Mouse (Mus musculus) limb, embryonic 13.5 days (tissue): Measurements from ENCODE around the gene Gpr156. TPM values are rescaled to one million over a fixed set of nuclear protein-coding genes. Genes with fewer than 3 reads are reported as not detected.

Experiments used
- ATAC-seq: fragments of 200-750 bp; cut with Nextera tagmentation; 2 replicates; pipeline ENCODE4 v1.8.0; 2017; ENCODE audit warnings: low read depth, moderate number of reproducible peaks, moderate TSS enrichment; ENCODE audit not compliant: low FRiP score
- H3K27ac ChIP-seq: fragments of 300-500 bp; sonication (generic); 2 replicates; pipeline ENCODE4 v1.5.1; 2015; ENCODE audit warnings: inconsistent platforms, mild to moderate bottlenecking, moderate library complexity
- H3K27me3 ChIP-seq: fragments of 300-500 bp; sonication (generic); 2 replicates; pipeline ENCODE4 v1.6.1; 2015; ENCODE audit warnings: mild to moderate bottlenecking, inconsistent platforms
- H3K36me3 ChIP-seq: fragments of 300-500 bp; sonication (generic); 2 replicates; pipeline ENCODE4 v1.6.1; 2015; ENCODE audit warnings: inconsistent platforms, mild to moderate bottlenecking, moderate library complexity
- H3K4me1 ChIP-seq: fragments of 300-500 bp; sonication (generic); 2 replicates; pipeline ENCODE4 v1.6.1; 2015; ENCODE audit warnings: inconsistent platforms
- H3K4me2 ChIP-seq: fragments of 300-500 bp; sonication (generic); replicated peaks from 2 replicates; pipeline ENCODE4 v1.6.1; 2015; ENCODE audit warnings: inconsistent platforms, mild to moderate bottlenecking, moderate library complexity
- H3K4me3 ChIP-seq: fragments of 300-500 bp; sonication (generic); 2 replicates; pipeline ENCODE4 v1.5.1; 2015; ENCODE audit warnings: moderate library complexity, mild to moderate bottlenecking, inconsistent platforms
- H3K9ac ChIP-seq: fragments of 300-500 bp; sonication (generic); 2 replicates; pipeline ENCODE4 v1.6.1; 2015; ENCODE audit warnings: mild to moderate bottlenecking, inconsistent platforms
- H3K9me3 ChIP-seq: fragments of 300-500 bp; sonication (generic); 2 replicates; pipeline ENCODE4 v1.6.1; 2016; ENCODE audit warnings: inconsistent platforms
- WGBS: fragments of 180-500 bp; shearing (Covaris S2); methylation state at CpG from one replicate; pipeline ENCODE4 v1.1.7; 2015; 5-methylcytosine and 5-hydroxymethylcytosine counted together
- polyA plus RNA-seq: library from polyadenylated mRNA; unstranded; fragments of >200 nt; fragmentation: Nextera tagmentation; extraction: Ambion mirVana; gene quantifications from 2 replicates; pipeline ENCODE4 v1.2.1, GENCODE M21; 2015

Gene Gpr156
- polyA plus RNA-seq: 0.88 and 0.95 TPM in 2 replicates

GRCm38 (mm10) chr16:37916138-37916817 is at the start of gene Gpr156:
TSS of gene Gpr156 (plus strand) at chr16:37916496.
- peak; percentile 68; the same call in 1 of the 2 replicates for ATAC-seq
- Histone ChIP-seq H3K4me1 (peaks cover 14% of the 10 kb centered on the region; the same call in 1 of the 2 replicates), H3K4me2 (peak within 1 kb of the TSS; percentile 91), H3K27me3 (peaks cover 17% of the 10 kb centered on the region), H3K9me3 (0 out of 2 replicates have a peak, but pooled peaks cover under 1% of the 10 kb centered on the region), H3K36me3 (no peaks in the 10 kb centered on the region), H3K9ac (peak within 1 kb of the TSS; percentile 67), H3K27ac (no peak within 1 kb of the TSS), H3K4me3 (peak within 1 kb of the TSS; percentile 56)
- 2% methylated on average over 53 of the region's 53 CpGs for WGBS

GRCm38 (mm10) chr16:37867791-37868505 is 48.3 kb upstream of the Gpr156 start, which contains the start of gene Lrrc58:
TSS of gene Lrrc58 (plus strand) at chr16:37868389.
- Histone ChIP-seq H3K36me3 (0 out of 2 replicates have a peak, but pooled peaks cover 6% of the 10 kb centered on the region), H3K9ac (peak within 1 kb of the TSS; percentile 98), H3K27me3 (no peaks in the 10 kb centered on the region), H3K9me3 (no peaks in the 10 kb centered on the region), H3K4me1 (peaks cover 21% of the 10 kb centered on the region), H3K27ac (peak within 1 kb of the TSS; percentile 98), H3K4me2 (peak within 1 kb of the TSS; percentile 70), H3K4me3 (peak within 1 kb of the TSS; percentile 98)
- peak; percentile 94 for ATAC-seq
- WGBS: under 1% methylated on average over 73 of the region's 86 CpGs

GRCm38 (mm10) chr16:37868506-37869469 is 47.5 kb upstream of the Gpr156 start:
- H3K4me1 ChIP-seq: peaks cover 21% of the 10 kb centered on the region
- peak overlapping the region; percentile 98 for H3K4me3 ChIP-seq
- under 1% methylated on average over 84 of the region's 87 CpGs for WGBS
- H3K4me2 ChIP-seq: peak overlapping the region; percentile 70
- peak; percentile 75 for ATAC-seq
- H3K27me3 ChIP-seq: no peaks in the 10 kb centered on the region
- H3K36me3 ChIP-seq: 0 out of 2 replicates have a peak, but pooled peaks cover 6% of the 10 kb centered on the region
- H3K9me3 ChIP-seq: no peaks in the 10 kb centered on the region
- H3K9ac ChIP-seq: peak overlapping the region; percentile 98
- peak overlapping the region; percentile 98 for H3K27ac ChIP-seq

GRCm38 (mm10) chr16:37869470-37870231 is 46.6 kb upstream of the Gpr156 start:
- peak overlapping the region; percentile 98 for H3K4me3 ChIP-seq
- H3K36me3 ChIP-seq: 0 out of 2 replicates have a peak, but pooled peaks cover 6% of the 10 kb centered on the region
- peak overlapping the region; percentile 70 for H3K4me2 ChIP-seq
- peak overlapping the region; percentile 98 for H3K9ac ChIP-seq
- H3K27me3 ChIP-seq: no peaks in the 10 kb centered on the region
- 36% methylated on average over 4 of the region's 4 CpGs for WGBS
- no peaks in the 10 kb centered on the region for H3K9me3 ChIP-seq
- ATAC-seq: no peak
- H3K27ac ChIP-seq: peak overlapping the region; percentile 98; the same call in 1 of the 2 replicates
- peaks cover 21% of the 10 kb centered on the region for H3K4me1 ChIP-seq

- Histone ChIP-seq H3K27ac (no peak overlapping the region), H3K4me2 (peak overlapping the region; percentile 24), H3K36me3 (0 out of 2 replicates have a peak, but pooled peaks cover 6% of the 10 kb centered on the region), H3K4me1 (peaks cover 21% of the 10 kb centered on the region), H3K4me3 (no peak overlapping the region), H3K27me3 (no peaks in the 10 kb centered on the region), H3K9me3 (no peaks in the 10 kb centered on the region), H3K9ac (no peak overlapping the region)
- ATAC-seq: no peak
- WGBS: 81% methylated on average over 4 of the region's 4 CpGs
Observed at GRCm38 (mm10) chr16:37871112-37871715, 45.1 kb upstream of the Gpr156 start.

- H3K9me3 ChIP-seq: no peaks in the 10 kb centered on the region
- H3K4me2 ChIP-seq: no peak overlapping the region
- no peak overlapping the region for H3K27ac ChIP-seq
- 91% methylated on average over 4 of the region's 4 CpGs for WGBS
- H3K9ac ChIP-seq: no peak overlapping the region
- peaks cover 34% of the 10 kb centered on the region for H3K36me3 ChIP-seq
- H3K4me3 ChIP-seq: no peak overlapping the region
- no peaks in the 10 kb centered on the region for H3K27me3 ChIP-seq
- ATAC-seq: no peak
- H3K4me1 ChIP-seq: peaks cover 29% of the 10 kb centered on the region
Observed at GRCm38 (mm10) chr16:37874501-37875235, 41.6 kb upstream of the Gpr156 start.

- WGBS: 97% methylated on average over 3 of the region's 3 CpGs
- H3K9ac ChIP-seq: no peak overlapping the region
- no peaks in the 10 kb centered on the region for H3K9me3 ChIP-seq
- no peak overlapping the region for H3K4me2 ChIP-seq
- peaks cover 10% of the 10 kb centered on the region; the same call in 1 of the 2 replicates for H3K4me1 ChIP-seq
- H3K27ac ChIP-seq: no peak overlapping the region
- H3K4me3 ChIP-seq: no peak overlapping the region
- ATAC-seq: no peak
- H3K36me3 ChIP-seq: peaks cover 55% of the 10 kb centered on the region
- no peaks in the 10 kb centered on the region for H3K27me3 ChIP-seq
Observed at GRCm38 (mm10) chr16:37877406-37877805, 38.9 kb upstream of the Gpr156 start.

GRCm38 (mm10) chr16:37878951-37879505 is 37.3 kb upstream of the Gpr156 start:
- H3K4me2 ChIP-seq: no peak overlapping the region
- H3K36me3 ChIP-seq: peaks cover 71% of the 10 kb centered on the region
- H3K27ac ChIP-seq: no peak overlapping the region
- H3K9me3 ChIP-seq: no peaks in the 10 kb centered on the region
- 89% methylated on average over 7 of the region's 7 CpGs for WGBS
- ATAC-seq: no peak
- no peak overlapping the region for H3K4me3 ChIP-seq
- H3K4me1 ChIP-seq: peaks cover 10% of the 10 kb centered on the region; the same call in 1 of the 2 replicates
- H3K27me3 ChIP-seq: no peaks in the 10 kb centered on the region
- H3K9ac ChIP-seq: no peak overlapping the region

GRCm38 (mm10) chr16:37879750-37880419 is 36.4 kb upstream of the Gpr156 start:
- no peak overlapping the region for H3K27ac ChIP-seq
- no peaks in the 10 kb centered on the region for H3K27me3 ChIP-seq
- peaks cover 10% of the 10 kb centered on the region; the same call in 1 of the 2 replicates for H3K4me1 ChIP-seq
- H3K9ac ChIP-seq: no peak overlapping the region
- ATAC-seq: no peak
- H3K9me3 ChIP-seq: no peaks in the 10 kb centered on the region
- H3K4me3 ChIP-seq: no peak overlapping the region
- H3K4me2 ChIP-seq: no peak overlapping the region
- 95% methylated on average over 4 of the region's 4 CpGs for WGBS
- peaks cover 74% of the 10 kb centered on the region for H3K36me3 ChIP-seq
